Mouse (Mus musculus) E14TG2a.4 (cell line): ENCODE results near the gene Urb2.

Source experiments
- CTCF ChIP-seq: conservative IDR thresholded peaks from 2 replicates; pipeline ENCODE4 v1.5.1; 2014; ENCODE audit warnings: low read length
- NANOG ChIP-seq: IDR thresholded peaks from 2 replicates; pipeline ENCODE4 v1.6.1; 2014; ENCODE audit warnings: borderline replicate concordance, low read length, mixed read lengths
- POU5F1 ChIP-seq: IDR thresholded peaks from 2 replicates; pipeline ENCODE4 v1.6.1; 2014; ENCODE audit warnings: low read length, borderline replicate concordance

DNA sequence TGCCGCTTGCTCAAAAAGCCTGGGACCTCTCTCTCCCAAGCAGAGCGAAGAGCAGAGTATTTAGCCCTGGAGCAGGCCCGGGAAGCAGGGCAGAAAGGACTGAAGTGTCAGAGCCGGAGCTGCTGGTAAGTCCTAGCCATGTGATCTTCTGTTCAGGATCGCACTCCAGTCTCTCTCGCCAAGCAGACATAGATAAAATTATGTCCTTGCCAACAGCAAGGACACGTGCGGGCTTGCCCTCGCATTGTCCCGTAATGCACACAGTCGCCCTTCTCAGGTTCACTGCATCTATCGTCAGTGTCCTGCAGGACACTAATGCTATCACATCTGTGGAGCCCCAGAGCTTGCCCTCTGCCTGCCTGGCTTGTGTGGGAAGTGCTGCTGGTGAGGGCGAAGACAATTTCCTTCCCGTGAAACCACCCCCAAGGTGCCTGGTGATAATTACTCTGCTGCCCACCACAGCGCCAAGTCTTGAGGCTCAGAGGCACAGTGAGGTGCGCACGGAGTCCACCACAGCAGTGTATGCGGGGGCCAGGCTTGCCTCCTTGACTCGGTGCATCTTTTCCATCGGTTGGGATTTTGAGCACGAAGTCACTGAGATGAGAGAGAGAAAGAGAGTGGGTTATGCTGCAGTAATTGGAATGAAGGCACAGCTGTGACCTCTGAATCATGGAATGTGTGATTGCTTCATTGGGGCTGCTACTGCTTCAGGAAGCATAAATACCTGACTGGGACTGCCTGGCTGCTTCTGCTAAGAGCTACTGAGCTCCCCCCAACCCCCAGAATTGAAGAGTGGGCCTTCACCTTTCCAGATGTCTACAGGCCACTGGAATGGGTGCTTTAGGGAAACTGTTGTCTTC is 59.4 kb downstream of the Urb2 start:
- no peak for TF ChIP-seq CTCF
- no peak for TF ChIP-seq NANOG
- TF ChIP-seq POU5F1: no peak
